Mouse (Mus musculus) E14TG2a.4 (cell line): ENCODE data around the gene Inpp5a.

ENCODE experiments used
- CTCF ChIP-seq: conservative IDR thresholded peaks from 2 replicates; pipeline ENCODE4 v1.5.1; 2014; ENCODE audit warnings: low read length
- POU5F1 ChIP-seq: IDR thresholded peaks from 2 replicates; pipeline ENCODE4 v1.6.1; 2014; ENCODE audit warnings: low read length, borderline replicate concordance

- TF ChIP-seq CTCF, result no peak
- no peak for TF ChIP-seq POU5F1
Measured at GRCm38 (mm10) chr7:139452199-139452598, 63.3 kb downstream of the Inpp5a start.
